Mouse (Mus musculus) limb, embryonic 14.5 days (tissue): ENCODE measurements around the gene Epc2. TPM values are rescaled to one million over a fixed set of nuclear protein-coding genes. Genes with fewer than 3 reads are reported as not detected.
"Not testable (repeated sequence)": the region's sequence is repeated elsewhere in the genome, so short reads cannot be mapped to it uniquely, and the experiment has no call there.

ENCODE experiments used
- ATAC-seq: fragments of 200-750 bp; cut with Nextera tagmentation; 2 replicates; pipeline ENCODE4 v1.8.0; 2017; ENCODE audit warnings: low read depth, moderate number of reproducible peaks, moderate TSS enrichment; ENCODE audit not compliant: low FRiP score
- DNase-seq: peaks from one replicate; pipeline ENCODE4 v3.0.0-alpha.2; 2015; ENCODE audit warnings: low spot score
- H3K27ac ChIP-seq: fragments of 300-500 bp; sonication (generic); replicated peaks from 2 replicates; pipeline ENCODE4 v1.5.1; 2014; ENCODE audit warnings: low read depth, mild to moderate bottlenecking, low read length, moderate library complexity, mixed read lengths
- H3K27me3 ChIP-seq: fragments of 300-500 bp; sonication (generic); 2 replicates; pipeline ENCODE4 v1.6.1; 2014; ENCODE audit warnings: low read length, mixed read lengths; ENCODE audit not compliant: control insufficient read depth, insufficient read depth
- H3K36me3 ChIP-seq: fragments of 300-500 bp; sonication (generic); 2 replicates; pipeline ENCODE4 v1.6.1; 2014; ENCODE audit warnings: mild to moderate bottlenecking, low read length, moderate library complexity, mixed read lengths; ENCODE audit not compliant: control insufficient read depth, insufficient read depth
- H3K4me1 ChIP-seq: fragments of 300-500 bp; sonication (generic); 2 replicates; pipeline ENCODE4 v1.6.1; 2014; ENCODE audit warnings: antibody characterized with exemption, low read length, mixed read lengths; ENCODE audit not compliant: control insufficient read depth, insufficient read depth
- H3K4me2 ChIP-seq: fragments of 300-500 bp; sonication (generic); replicated peaks from 2 replicates; pipeline ENCODE4 v1.6.1; 2014; ENCODE audit warnings: low read depth, mild to moderate bottlenecking, low read length, moderate library complexity; ENCODE audit not compliant: severe bottlenecking
- H3K4me3 ChIP-seq: fragments of 300-500 bp; sonication (generic); replicated peaks from 2 replicates; pipeline ENCODE4 v1.5.1; 2014; ENCODE audit warnings: low read length
- H3K9ac ChIP-seq: fragments of 300-500 bp; sonication (generic); 2 replicates; pipeline ENCODE4 v1.6.1; 2014; ENCODE audit warnings: mild to moderate bottlenecking, low read depth, low read length, moderate library complexity; ENCODE audit not compliant: severe bottlenecking
- H3K9me3 ChIP-seq: fragments of 300-500 bp; sonication (generic); 2 replicates; pipeline ENCODE4 v1.6.1; 2016; ENCODE audit warnings: low read length; ENCODE audit not compliant: control insufficient read depth
- POLR2A ChIP-seq: fragments of 200-500 bp; IDR thresholded peaks from 2 replicates; pipeline ENCODE4 v1.8.0; 2012; ENCODE audit warnings: inconsistent platforms, mild to moderate bottlenecking, moderate library complexity, borderline replicate concordance; ENCODE audit not compliant: insufficient read depth, insufficient read length; ENCODE audit errors: extremely low read depth
- WGBS: fragments of 180-500 bp; shearing (Covaris S2); extraction: QIAGEN DNeasy Blood & Tissue Kit; methylation state at CpG from one replicate; pipeline ENCODE4 v1.1.7; 2014; 5-methylcytosine and 5-hydroxymethylcytosine counted together
- polyA plus RNA-seq, 2 experiments: library from polyadenylated mRNA; depleted of rRNA in 1 of 2; stranded (reverse) in 1 of 2; unstranded in 1 of 2; fragments of >200 nt; fragmentation: Nextera tagmentation in 1 of 2; extraction: Ambion mirVana in 1 of 2; gene quantifications; 2 replicates each; pipeline versions ENCODE4 v1.2.1 to v1.2.3; 2012 to 2014

The Epc2 gene
- polyA plus RNA-seq, 2 experiments = 11.5 to 17.8 TPM

DNA sequence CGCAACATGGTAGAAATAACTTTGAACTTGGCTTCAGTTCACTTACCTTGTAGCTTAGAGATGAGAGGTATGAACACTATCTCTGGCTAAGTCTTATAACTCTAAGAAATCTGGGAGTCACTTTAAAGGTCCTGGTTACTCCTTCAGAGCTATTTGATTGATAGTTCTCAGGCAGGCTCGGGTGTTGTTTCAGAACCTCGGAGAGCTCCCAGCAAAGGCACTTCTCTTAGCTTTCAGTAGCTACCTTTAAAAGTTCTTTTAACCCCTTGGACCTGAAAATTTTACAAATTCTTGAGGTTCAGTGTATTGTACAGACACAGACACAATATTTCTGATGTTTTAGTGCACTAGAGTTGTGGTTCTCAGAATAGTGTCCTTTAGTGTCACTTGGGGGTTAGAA lies 52.3 kb downstream of the Epc2 start:
- Histone ChIP-seq H3K36me3 (no peaks in the 10 kb centered on the region), H3K4me3 (no peak overlapping the region), H3K4me2 (no peak overlapping the region), H3K4me1 (no peaks in the 10 kb centered on the region), H3K9me3 (no peaks in the 10 kb centered on the region), H3K9ac (no peak overlapping the region), H3K27ac (no peak overlapping the region), H3K27me3 (no peaks in the 10 kb centered on the region)
- ATAC-seq = no peak
- peak; percentile 82 for DNase-seq
- 48% methylated on average over 3 of the region's 3 CpGs for WGBS
- TF ChIP-seq POLR2A = no peak

GRCm38 (mm10) chr2:49505151-49505550 lies 53.9 kb downstream of the Epc2 start:
- not testable (repeated sequence) for H3K27me3 ChIP-seq, ATAC-seq, H3K4me3 ChIP-seq, H3K9me3 ChIP-seq, H3K27ac ChIP-seq, DNase-seq, H3K36me3 ChIP-seq, H3K9ac ChIP-seq, H3K4me2 ChIP-seq, H3K4me1 ChIP-seq
- 86% methylated on average over 1 of the region's 1 CpGs for WGBS

- 21% methylated on average over 1 of the region's 1 CpGs for WGBS
- Histone ChIP-seq H3K36me3 (no peaks in the 10 kb centered on the region), H3K4me3 (no peak overlapping the region), H3K4me1 (peaks cover 8% of the 10 kb centered on the region), H3K9me3 (no peaks in the 10 kb centered on the region), H3K4me2 (no peak overlapping the region), H3K27me3 (no peaks in the 10 kb centered on the region), H3K9ac (no peak overlapping the region), H3K27ac (0 out of 2 replicates have a peak overlapping the region, but pooled peaks have one; percentile 13)
- ATAC-seq (no peak), DNase-seq (no peak)
- no peak for TF ChIP-seq POLR2A
Measured at GRCm38 (mm10) chr2:49510832-49511231, 59.5 kb downstream of the Epc2 start.

DNA sequence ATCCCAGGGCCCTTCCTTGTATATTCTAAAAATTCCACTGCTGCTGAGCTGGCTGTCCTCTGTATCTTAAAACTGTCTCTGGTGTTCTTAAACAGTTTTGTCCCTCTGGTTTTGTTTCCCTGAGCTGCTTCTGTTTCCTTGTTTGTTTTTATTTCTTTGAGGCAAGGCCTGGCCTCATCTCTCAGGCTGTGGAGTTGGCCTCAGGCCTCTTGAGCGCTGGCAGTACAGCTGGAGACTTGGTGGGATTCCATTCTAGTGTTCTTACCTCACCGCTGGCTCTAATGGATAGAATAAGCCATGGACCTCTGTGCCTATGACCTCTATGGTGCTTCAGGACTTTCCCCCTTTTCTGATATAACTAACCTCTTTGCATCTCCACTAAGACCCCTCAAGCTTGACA lies 64.7 kb downstream of the Epc2 start:
- DNase-seq (no peak), ATAC-seq (no peak)
- TF ChIP-seq POLR2A = no peak
- no peak overlapping the region for H3K27ac ChIP-seq
- H3K4me3 ChIP-seq = no peak overlapping the region
- H3K27me3 ChIP-seq = no peaks in the 10 kb centered on the region
- H3K36me3 ChIP-seq = peaks cover 3% of the 10 kb centered on the region; the same call in 1 of the 2 replicates
- no peak overlapping the region for H3K9ac ChIP-seq
- no peaks in the 10 kb centered on the region for H3K9me3 ChIP-seq
- no peak overlapping the region for H3K4me2 ChIP-seq
- 58% methylated on average over 2 of the region's 2 CpGs for WGBS
- H3K4me1 ChIP-seq = peaks cover under 1% of the 10 kb centered on the region; the same call in 1 of the 2 replicates

DNA sequence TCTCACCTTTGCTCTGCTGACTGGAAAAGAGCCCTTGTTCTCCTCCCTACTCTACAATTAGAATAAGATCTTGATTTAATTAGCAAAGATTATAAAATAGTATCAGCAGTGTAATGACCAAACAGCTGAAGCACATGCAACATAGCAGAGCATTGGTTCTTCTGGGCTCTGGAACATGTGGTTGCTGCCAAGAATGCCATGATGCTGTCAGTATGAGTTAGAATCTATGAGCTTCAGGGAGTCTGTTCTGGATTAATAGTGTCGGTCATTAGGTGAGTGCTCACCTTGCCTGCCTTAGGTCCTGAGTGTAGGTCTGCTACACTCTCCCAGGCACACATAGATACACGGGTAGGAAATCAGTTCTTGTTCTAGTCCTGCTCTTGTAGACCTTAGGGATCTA lies 69.1 kb downstream of the Epc2 start:
- no peak overlapping the region for H3K27ac ChIP-seq
- ATAC-seq (no peak), DNase-seq (no peak)
- no peak overlapping the region for H3K4me3 ChIP-seq
- peaks cover 18% of the 10 kb centered on the region; the same call in 1 of the 2 replicates for H3K36me3 ChIP-seq
- WGBS = 79% methylated on average over 2 of the region's 2 CpGs
- H3K4me2 ChIP-seq = no peak overlapping the region
- H3K9me3 ChIP-seq = no peaks in the 10 kb centered on the region
- no peaks in the 10 kb centered on the region for H3K4me1 ChIP-seq
- no peak overlapping the region for H3K9ac ChIP-seq
- no peaks in the 10 kb centered on the region for H3K27me3 ChIP-seq
- TF ChIP-seq POLR2A = no peak

DNA sequence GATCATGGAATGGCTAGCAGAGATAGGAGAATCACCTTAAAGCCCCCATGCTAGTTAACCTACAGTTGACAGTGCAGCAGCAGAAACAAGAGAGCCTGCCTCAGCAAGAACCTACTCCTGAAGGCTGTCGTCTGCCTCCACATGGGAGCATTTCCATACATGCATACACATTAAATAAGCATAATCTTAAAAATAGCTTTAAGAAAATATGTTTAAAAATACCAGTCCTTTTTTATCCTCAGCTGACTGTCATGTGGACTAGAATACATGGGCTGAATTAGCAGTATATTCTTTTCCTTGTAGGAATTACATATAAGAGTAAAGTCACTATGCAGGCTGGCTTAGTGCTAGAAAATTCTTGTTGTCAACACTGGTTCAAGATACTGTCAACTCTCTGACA lies 69.7 kb downstream of the Epc2 start:
- H3K27ac ChIP-seq = no peak overlapping the region
- H3K4me1 ChIP-seq = no peaks in the 10 kb centered on the region
- H3K4me3 ChIP-seq = no peak overlapping the region
- no peaks in the 10 kb centered on the region for H3K27me3 ChIP-seq
- H3K4me2 ChIP-seq = no peak overlapping the region
- ATAC-seq (no peak), DNase-seq (no peak)
- H3K9me3 ChIP-seq = no peaks in the 10 kb centered on the region
- no peak for TF ChIP-seq POLR2A
- H3K36me3 ChIP-seq = peaks cover 18% of the 10 kb centered on the region; the same call in 1 of the 2 replicates
- WGBS = 65% methylated on average over 1 of the region's 1 CpGs
- H3K9ac ChIP-seq = no peak overlapping the region
